Mouse (Mus musculus) sigmoid colon, adult 10 weeks (tissue): ENCODE results near the gene Maneal. TPM values are rescaled to one million over a fixed set of nuclear protein-coding genes. Genes with fewer than 3 reads are reported as not detected.

Experiments
- polyA plus RNA-seq: library from polyadenylated mRNA; stranded (reverse); fragments of 350-450 nt; fragmentation: Illumina TruSeq; extraction: RNeasy Lipid Tissue Mini Kit (QIAGEN cat#74804); gene quantifications from one replicate; pipeline ENCODE4 v1.2.3, GENCODE M21; 2014; ENCODE audit warnings: low read depth, low replicate concordance

Gene Maneal
- polyA plus RNA-seq: 0.25 TPM

GRCm38 (mm10) chr4:124861283-124862188 is at the start of gene Maneal:
Gene Maneal, minus strand, starts transcription at chr4:124862171.

DNA sequence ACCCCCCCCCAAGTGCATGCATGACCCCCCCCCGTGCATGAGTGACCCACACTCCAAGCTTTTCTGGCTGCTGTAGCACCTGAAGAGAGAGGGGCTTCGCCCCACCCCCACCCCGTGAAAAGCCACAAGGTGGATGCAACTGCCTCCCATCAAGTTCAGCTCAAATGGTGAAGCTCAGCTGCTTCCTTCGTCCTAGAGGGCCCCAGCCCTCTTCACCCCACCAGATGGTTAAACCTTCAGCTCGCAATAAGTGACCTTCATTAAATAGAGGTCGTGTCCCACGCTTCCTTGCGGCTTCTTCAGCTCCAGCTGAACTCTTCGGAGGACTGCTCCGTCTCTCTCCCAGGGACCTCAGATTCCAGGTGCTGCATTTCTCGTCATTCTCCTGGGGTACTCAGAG is 18.6 kb upstream of the Maneal start, which contains the start of gene Epha10:
Gene Epha10 (plus strand): TSS at position 301 of the 400 bp plus-strand sequence.

DNA sequence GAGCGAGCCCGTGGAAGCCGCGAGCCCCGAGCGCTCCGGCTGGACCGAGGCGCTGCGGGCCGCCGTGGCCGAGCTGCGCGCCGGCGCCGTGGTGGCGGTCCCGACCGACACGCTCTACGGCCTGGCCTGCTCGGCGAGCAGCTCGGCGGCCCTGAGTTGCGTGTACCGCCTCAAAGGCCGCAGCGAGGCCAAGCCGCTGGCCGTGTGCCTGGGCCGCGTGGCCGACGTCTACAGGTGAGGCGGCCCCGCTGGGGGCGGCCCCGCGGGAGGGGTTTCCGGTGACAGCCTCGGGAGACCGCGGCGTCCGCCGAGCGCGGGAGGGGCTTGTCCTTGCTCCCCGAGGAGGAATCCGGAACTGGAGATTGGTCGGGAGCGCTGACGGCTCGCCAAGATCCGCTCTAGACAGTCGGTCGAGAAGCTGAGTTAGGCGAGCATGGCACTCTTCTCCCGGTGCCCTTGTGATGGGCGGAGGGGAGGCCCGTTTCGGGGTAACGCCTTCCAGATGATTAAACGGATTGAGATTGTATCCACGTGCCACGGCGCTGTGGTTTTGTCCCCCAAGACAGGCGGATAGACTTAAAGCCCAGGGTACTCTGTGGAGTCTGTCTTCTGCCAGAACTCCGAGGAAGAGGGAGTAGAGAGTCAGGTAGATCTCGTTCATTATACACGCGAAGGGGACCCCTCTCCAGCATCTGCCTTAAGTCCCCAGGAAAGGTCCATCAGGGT is 10.9 kb downstream of the Maneal start, which contains the start of gene 1110065P20Rik:
Gene 1110065P20Rik (minus strand): TSS at position 264 of the 726 bp plus-strand sequence.

DNA sequence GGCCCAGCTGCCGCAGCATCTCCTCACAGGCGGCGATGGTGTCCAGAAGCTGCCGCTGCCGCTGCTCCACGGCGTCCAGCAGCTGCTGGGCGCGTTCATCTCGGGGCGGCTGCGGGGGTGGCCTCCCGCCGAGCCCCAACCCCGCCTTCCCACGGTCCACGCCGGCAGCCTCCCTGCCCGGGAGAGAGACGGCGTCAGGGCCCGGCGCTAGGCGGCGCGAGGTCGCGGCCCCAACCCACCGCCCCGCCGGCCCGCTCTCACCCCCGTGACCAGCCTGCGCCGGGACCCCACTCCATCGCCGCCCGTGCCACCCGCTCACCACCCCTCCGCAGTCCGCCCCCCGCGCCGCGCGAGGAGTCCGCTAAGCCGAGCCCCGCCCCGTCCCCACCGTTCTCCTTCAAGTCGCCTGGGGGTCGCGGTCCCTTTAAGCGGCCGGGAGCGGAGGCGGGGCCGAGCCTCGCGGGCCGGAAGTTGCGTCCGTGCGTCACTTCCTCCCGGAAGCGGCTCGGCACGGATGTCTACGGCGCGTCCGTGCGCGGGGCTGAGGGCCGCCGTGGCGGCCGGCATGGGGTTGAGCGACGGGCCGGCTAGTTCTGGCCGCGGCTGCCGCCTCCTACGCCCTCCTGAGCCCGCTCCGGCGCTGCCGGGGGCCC is 11.6 kb downstream of the Maneal start, which contains the start of gene Yrdc:
Gene Yrdc (plus strand): TSS at position 419 of the 653 bp plus-strand sequence.

Other genes with a start within 250 kb of the Maneal start
- gene Pou3f1, start 205.4 kb downstream of the Maneal start, polyA plus RNA-seq: not detected
- 91.4 TPM for gene Utp11, start 168.6 kb downstream of the Maneal start, polyA plus RNA-seq
- gene Fhl3, start 161.5 kb downstream of the Maneal start, polyA plus RNA-seq: not detected
- 33.8 TPM for gene Sf3a3, start 147.4 kb downstream of the Maneal start, polyA plus RNA-seq
- gene Inpp5b, start 120.3 kb downstream of the Maneal start, polyA plus RNA-seq: 17.5 TPM
- 15.1 TPM for gene Mtf1, start 60.1 kb downstream of the Maneal start, polyA plus RNA-seq
- gene Yrdc, start 11.5 kb downstream of the Maneal start, polyA plus RNA-seq: 21.5 TPM
- gene 1110065P20Rik, start 11.0 kb downstream of the Maneal start, polyA plus RNA-seq: 1.2 TPM
- gene Epha10, start 18.7 kb upstream of the Maneal start, polyA plus RNA-seq: not detected
- gene 9930104L06Rik, start 74.9 kb upstream of the Maneal start, polyA plus RNA-seq: 7.7 TPM
- gene Cdca8, start 77.1 kb upstream of the Maneal start, polyA plus RNA-seq: 26.0 TPM
- gene Rspo1, start 124.3 kb upstream of the Maneal start, polyA plus RNA-seq: 0.22 TPM
- 51.8 TPM for gene Gnl2, start 154.4 kb upstream of the Maneal start, polyA plus RNA-seq
- gene Dnali1, start 203.5 kb upstream of the Maneal start, polyA plus RNA-seq: not detected
- gene Snip1, start 204.5 kb upstream of the Maneal start, polyA plus RNA-seq: 14.0 TPM
- 36.0 TPM for gene Meaf6, start 223.0 kb upstream of the Maneal start, polyA plus RNA-seq